Mouse (Mus musculus): ENCODE measurements around the gene Grwd1.
A peak's percentile ranks its signal among the peaks of the same experiment; 100 is the strongest.

Gene Grwd1

DNA sequence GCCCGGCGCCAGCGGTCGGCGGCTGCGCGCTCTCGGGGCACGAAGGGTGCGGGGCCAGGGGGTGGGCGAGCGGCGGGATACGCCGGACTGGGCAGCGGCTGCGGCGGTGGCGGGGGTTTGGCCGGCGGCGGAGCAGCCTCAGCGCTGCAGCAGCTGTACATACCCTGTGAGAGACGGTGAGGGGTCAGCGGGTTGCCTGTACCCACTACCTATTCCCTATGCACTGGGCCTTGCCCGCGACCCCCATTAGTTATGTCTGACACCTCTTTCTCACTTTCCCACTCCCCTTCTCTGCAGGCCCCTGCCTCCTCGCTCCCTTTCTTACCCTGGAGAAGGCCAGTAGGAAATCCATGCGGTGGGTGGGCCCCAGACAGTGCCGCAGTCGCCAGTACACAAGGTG lies 3.2 kb upstream of the Grwd1 start:
- no peak for DNase-seq

DNA sequence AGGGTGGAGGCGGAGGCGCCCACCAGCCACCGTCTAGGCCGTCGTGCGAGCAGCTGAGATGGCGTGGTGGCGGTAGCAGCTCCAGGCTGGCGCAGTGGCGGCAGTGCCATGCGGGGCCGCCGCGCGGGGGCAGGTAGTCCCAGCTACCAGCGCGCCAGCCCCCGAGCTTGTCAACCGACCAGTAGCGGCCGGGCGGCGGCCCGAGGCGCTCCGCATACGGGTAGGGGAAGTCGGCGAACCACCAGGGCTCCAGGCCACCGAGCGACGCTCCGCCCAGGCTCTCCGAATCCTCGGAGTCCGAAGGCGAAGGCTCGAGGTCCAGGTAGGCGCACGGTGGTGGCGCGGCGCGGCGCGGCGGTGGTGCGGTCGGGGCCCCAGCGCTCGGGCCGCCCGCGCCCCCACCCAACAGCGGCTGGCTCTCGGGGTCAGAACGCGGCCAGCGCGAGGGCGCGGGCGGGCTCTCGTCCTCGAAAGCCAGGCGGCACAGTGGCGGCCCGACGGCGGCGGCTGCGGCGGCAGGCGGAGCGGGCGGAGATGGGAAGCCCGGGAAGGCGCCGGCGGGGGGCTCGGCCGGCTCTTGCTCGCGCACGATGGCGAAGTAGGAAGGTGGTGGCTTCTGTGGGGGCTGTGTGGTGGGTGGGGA lies 2.5 kb upstream of the Grwd1 start:
- DNase-seq: peak; percentile 53

DNA sequence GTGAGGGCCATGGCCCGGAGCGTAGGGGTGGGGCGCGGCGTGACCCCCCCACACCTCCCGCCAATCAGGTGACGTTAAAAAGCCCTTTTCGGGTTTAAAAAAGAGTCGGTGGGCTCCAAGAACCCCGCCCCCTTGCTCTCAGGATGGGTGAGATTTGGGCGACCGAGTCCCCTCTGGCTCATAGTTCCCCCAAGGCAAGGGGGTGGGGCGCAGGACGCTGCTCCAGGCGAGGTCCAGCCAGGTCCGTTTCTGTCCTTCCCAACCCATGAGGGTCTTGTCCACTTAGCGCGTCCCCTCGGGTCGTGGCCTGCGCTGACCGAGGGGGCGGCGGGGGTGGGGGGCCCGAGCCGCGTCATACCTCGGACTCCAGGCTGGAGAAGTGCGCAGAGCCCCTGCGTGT lies 1.7 kb upstream of the Grwd1 start:
- DNase-seq: no peak

DNA sequence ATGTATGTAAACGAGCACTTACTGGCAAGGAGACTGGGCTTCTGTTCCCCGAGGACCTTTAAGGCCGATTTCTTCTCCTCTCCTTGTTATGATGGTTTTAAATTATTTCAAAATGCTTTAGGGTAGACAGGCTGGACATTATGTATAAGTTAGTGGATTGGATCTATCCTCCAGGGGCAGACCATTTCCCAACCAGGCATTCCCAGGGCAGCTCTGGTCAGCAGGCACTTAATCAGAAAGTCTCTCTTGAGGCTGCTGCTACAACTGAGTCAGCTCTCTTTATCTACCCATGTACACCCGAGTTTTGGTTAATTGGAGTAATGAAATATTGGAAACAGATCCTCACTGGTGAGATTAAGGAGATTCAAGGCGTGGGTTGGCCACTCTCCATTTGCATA lies 383 bp upstream of the Grwd1 start:
- DNase-seq: no peak

DNA sequence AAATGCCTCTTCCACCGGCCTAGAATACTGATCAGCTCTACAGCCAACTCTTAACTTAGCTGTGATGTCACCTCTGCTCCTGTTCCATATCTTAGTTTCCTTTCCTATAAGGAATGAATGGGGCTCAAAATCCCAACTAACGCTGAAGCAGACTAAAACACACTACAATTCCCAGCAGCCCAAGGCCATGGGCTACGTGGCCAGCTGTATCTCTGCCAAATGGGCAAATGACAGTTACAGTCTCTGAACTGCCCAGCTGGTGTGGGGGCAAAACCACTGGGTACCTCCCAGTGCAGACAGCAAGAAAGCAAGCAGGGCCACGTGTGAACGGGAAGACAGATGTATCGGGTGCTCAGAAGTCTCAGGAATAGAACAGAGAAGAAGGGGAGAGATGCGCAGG lies 4.1 kb downstream of the Grwd1 start:
- DNase-seq: no peak

DNA sequence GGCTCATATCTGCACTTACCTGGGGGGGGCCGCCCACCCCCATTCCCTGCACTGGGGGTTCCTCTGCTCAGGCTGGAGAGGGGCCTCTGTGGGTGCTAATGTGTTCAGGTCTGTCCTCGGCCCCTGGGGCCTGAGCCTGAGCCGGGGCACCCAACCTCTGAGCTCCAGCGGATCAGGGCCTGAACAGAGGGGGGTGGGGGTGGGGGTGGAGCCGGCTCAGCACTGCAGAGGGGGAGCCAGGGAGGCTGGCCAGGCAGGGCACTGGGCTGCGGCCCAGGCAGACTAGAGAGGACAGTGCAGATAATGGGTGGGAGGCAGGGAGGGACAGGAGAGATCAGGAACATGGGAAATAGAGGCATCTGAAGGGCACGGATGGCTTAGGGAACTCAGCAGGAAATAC lies 6.1 kb downstream of the Grwd1 start, which contains the start of gene Kcnj14:
Gene Kcnj14, minus strand, starts transcription at position 185 of the 400 bp plus-strand sequence.
- no peak for DNase-seq

GRCm38 (mm10) chr7:45820913-45821312 lies 9.8 kb downstream of the Grwd1 start:
- no peak for DNase-seq

DNA sequence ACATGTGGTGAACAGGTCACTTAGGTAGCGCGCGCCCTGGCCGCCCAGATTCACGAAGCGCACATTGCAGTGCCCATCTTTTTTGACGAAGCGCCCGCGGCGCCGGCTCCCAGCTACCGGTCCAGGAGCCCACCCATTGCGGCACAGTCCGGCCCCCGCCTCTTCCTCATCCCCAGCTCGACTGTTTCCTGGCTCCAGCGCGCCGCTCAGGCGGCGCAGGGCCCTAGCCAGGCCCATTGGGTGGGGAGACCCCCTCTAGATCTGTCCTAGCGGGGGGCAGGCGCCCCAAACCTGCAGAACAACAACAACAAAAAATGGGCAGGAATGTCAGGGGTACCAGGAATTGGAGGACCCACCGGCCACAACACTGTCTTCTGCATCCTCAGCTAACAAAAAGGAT lies 10.9 kb downstream of the Grwd1 start:
- DNase-seq: no peak

DNA sequence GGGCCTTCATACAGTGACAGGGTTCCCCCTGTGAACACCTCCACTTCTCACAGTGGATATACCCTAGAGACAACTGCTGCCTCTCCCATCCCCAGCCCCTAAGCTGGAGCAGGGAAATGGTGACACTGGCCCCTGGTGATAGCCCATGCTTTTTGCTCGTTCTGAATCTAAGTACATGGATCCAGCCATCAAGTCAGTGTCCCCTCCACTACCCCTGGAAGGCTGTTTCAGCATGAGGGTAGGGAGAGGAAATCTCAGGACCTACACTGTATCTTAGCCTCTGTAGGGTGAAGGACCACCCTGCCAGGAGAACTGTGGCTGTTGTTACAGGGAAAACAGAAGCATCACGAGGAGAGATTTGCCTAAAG lies 14.8 kb downstream of the Grwd1 start:
- DNase-seq: no peak

DNA sequence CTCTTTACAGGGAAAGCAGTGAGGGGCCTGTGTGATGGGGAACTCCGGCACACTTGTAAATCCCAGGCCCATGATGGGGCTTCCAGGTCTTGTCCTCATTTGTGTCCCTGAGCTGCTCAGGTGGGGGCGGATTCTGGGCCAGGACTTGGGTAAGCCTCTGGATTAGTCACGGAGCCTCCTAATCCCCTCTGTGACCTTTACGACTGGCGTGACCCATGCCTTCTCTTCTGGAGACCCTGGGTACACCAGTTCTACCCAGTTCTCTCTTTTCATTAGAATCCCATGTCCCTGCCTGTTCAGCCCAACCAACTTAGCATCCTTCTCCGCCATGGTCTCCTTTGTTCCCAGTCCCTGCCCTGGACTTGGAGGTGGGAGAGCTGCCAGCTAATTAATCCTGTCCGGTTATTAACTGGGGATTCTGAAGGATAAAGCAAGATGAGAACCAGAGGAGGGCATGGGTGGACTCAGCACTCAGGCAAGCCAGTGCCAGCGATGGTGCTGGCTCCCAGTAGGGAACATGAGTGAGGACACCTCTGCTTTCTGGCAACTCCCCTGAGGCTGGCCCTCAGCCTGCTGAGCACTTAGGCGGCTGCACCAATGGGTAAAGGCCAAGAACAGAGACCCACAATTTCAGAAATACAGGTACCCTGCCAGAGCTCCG lies 15.3 kb downstream of the Grwd1 start:
- DNase-seq: peak; percentile 30

DNA sequence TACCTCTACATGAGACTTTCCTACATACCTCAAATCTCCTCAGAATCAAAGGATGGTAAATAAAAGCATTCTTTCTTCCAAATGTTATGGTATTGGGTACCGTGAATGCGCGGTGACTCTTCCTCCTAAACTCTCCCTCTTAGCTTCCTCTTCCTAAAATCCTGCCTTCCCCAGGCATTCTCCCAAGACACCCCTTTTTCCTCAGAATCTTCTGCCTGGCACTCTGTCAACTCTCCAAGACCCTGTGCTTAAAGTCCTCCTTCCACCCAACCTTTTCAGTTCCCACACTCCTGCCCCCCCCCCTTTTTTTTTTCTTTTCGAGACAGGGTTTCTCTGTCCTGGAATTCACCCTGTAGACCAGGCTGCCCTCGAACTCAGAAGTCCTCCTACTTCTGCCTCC lies 15.9 kb downstream of the Grwd1 start:
- peak; percentile 8 for DNase-seq

- DNase-seq: peak; percentile 99
Measured at GRCm38 (mm10) chr7:45813787-45814779, 16.7 kb downstream of the Grwd1 start, which contains the start of gene Cyth2. Gene Cyth2, minus strand, starts transcription at chr7:45814581.

DNA sequence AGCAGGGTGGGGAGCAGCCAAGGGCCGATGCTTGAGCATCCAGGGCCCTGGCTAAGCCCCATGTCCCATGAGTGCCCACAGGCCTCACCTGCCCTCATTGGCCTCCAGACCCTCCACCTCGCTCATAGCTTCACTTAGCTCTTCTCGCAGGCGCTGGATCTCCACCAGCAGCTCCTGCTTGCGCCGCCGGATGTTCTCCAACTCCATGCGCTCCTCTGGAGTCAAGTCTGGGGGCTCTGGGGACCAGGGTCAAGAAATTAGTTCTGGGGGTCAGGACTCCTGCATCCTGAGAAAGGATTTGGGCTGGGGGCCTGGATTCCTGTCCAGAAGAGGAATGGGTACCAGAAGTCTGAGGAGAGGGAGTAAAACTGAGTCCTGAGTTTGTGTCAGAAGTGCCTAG lies 17.8 kb downstream of the Grwd1 start:
- DNase-seq: no peak

DNA sequence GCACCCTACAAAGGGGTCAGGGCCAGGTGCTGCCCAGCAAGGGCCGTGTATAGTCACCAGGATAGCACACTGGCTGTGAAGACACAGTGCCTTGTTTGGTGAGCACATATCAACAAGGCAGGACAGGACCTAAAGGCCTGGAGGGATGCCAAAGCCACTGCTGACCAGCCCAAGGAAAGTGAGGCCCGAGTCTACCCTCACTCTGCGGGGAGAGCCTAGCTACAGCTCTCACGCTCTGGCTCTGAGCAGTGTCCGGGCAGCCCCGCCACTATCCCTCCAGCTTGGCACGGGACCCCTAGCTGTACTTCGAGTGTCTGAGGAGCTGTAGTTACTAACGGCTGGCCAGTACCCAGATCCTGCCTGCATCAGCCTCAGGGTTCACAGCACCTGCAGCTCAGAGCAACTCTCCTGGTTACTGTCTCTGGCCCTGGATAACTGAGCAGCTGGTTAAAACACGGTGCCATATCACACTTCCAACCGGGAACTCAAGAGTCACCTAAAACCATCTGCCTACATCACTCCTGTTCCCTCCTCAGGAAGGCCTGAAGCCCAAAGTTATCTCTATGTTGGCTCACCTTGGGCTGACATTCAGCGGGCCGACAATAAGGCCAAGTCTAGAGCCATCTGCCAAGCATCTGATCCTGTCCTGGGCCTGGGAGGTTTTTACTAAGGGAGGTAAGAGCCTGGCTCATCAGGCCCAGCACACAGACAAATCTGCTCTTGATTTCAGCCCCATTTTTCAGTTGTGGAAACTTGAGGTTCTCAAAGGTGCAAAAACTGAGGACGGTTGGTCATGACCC lies 21.3 kb downstream of the Grwd1 start:
- no peak for DNase-seq

- DNase-seq: no peak
Measured at GRCm38 (mm10) chr7:45808471-45808870, 22.3 kb downstream of the Grwd1 start.

- DNase-seq: no peak
Measured at GRCm38 (mm10) chr7:45805941-45806340, 24.8 kb downstream of the Grwd1 start.

DNA sequence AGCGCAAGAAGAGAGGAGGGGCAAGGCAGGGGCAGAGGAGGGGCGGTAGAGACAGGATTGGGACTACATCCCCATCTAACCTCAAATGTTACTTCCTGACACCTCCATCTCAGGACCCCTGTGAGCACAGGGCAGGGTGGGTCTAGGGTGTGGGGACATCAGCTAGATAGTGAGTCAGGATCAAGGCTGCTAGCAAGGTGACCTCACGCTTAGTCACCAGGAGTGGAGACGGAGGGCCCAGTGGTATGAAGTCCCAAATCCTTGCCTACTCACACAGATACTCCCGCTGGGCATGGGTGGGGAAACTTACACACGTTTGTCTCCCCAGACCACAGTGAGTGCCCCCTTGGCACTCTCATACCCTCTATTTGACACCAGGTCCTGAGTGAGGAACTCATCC lies 28.2 kb downstream of the Grwd1 start:
- no peak for DNase-seq

- peak; percentile 97 for DNase-seq
Measured at GRCm38 (mm10) chr7:45801348-45801747, 29.4 kb downstream of the Grwd1 start.

DNA sequence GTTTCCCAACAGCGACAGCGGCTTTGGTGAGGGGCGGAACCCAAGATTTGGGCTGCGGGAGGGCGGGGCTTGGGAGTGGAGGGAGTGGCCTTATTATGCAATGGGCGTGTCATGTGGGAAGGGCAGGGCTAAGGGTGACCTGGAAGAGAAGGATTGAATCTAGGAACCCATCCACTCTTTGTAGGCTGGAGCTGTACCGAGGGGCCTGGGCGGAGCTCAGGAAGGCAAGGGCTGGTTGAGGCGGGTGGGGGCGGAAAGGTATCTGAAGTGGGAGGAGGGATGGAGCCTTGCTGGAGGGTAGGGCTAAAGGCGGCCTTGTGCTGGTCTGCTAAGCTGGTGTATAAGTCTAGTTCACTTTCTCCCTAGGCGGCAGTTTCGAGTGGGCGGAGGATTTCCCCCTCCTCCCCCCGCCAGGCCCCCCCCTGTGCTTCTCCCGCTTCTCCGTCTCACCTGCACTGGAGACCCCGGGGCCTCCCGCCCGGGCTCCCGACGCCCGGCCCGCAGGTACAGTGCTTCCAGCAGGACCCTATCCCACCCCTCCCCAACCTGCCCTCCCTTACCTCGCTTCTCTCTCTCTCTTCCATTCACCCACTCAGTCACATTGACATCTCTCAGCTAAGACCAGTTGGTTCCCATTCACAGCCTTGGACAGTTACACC lies 30.1 kb downstream of the Grwd1 start:
- peak; percentile 65 for DNase-seq

GRCm38 (mm10) chr7:45800001-45800400 lies 30.7 kb downstream of the Grwd1 start:
- DNase-seq: no peak

GRCm38 (mm10) chr7:45798931-45799330 lies 31.8 kb downstream of the Grwd1 start:
- no peak for DNase-seq

DNA sequence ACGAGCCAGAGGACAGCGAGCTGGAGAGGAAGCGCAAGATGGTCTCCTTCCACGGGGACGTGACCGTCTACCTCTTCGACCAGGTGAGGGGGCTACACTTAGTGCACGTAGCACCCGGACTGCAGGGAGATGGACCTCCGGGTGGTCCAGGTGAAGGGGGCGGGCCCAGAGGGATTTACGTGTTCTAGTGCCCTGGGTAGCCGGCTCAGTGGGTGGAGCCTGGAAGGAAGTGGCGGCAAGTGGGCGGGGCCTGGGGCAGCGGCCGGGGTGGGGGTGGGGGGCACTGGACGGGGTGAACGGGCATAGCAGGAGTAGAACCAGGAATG lies 32.3 kb downstream of the Grwd1 start:
- DNase-seq: peak; percentile 70

Measured in kidney, postnatal 10 days (tissue).